Mouse (Mus musculus) hematopoietic multipotent progenitor cell, adult 10-12 weeks (in vitro differentiated cells): ENCODE measurements around the gene Gm9611. TPM values are rescaled to one million over a fixed set of nuclear protein-coding genes. Genes with fewer than 3 reads are reported as not detected.

Source experiments
- polyA plus RNA-seq: library from polyadenylated mRNA; stranded (reverse); fragments of >175 nt; gene quantifications from 2 replicates; pipeline ENCODE4 v1.2.3, GENCODE M21; 2012; ENCODE audit warnings: low replicate concordance

Gene Gm9611
- polyA plus RNA-seq, result not detected in 2 replicates

DNA sequence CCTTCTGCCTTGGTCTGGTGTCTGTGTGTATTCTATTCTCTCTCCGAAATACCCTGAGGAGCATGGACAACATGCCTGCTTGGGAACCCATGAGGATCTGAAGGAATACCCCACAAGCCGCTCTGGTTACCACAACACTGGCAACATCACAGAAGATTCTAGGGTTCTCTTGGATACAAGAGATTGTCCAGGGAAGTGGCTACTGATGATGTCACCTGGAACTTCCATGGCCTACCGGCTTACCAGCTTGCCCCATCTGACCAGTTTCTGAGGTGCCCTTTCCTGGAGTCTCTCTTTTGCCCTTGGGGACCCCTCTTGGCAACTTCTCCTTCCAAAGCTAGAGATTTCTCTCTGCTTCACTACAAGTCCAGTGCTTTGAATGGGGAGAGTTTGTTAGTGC, at the start of gene Gm9611:
Gene Gm9611, minus strand, starts transcription at position 101 of the 400 bp plus-strand sequence.

GRCm38 (mm10) chr14:42309910-42310309, 12.8 kb upstream of the Gm9611 start, which contains the start of gene Gm7995:
Gene Gm7995, plus strand, starts transcription at chr14:42310210.

DNA sequence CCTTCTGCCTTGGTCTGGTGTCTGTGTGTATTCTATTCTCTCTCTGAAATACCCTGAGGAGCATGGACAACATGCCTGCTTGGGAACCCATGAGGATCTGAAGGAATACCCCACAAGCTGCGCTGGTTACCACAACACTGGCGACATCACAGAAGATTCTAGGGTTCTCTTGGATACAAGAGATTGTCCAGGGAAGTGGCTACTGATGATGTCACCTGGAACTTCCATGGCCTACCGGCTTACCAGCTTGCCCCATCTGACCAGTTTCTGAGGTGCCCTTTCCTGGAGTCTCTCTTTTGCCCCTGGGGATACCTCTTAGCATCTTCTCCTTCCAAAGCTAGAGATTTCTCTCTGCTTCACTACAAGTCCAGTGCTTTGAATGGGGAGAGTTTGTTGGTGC, 37.2 kb downstream of the Gm9611 start, which contains the start of gene Gm17026:
Gene Gm17026, minus strand, starts transcription at position 101 of the 400 bp plus-strand sequence.

Other genes starting within 250 kb of the Gm9611 start
- not detected in 2 replicates for gene Gm7951, start 180.0 kb downstream of the Gm9611 start, polyA plus RNA-seq
- not detected in 2 replicates for gene Gm17027, start 134.7 kb downstream of the Gm9611 start, polyA plus RNA-seq
- gene Gm3573, start 106.6 kb downstream of the Gm9611 start, polyA plus RNA-seq, result not detected in 2 replicates
- gene Gm17026, start 37.3 kb downstream of the Gm9611 start, polyA plus RNA-seq, result not detected in 2 replicates
- gene Gm7995, start 12.9 kb upstream of the Gm9611 start, polyA plus RNA-seq, result not detected in 2 replicates
- gene Gm8005, start 142.3 kb upstream of the Gm9611 start, polyA plus RNA-seq, result not detected in 2 replicates
- gene Gm8011, start 166.5 kb upstream of the Gm9611 start, polyA plus RNA-seq, result not detected in 2 replicates
- gene Gm8020, start 205.0 kb upstream of the Gm9611 start, polyA plus RNA-seq, result not detected in 2 replicates
- not detected in 2 replicates for gene Gm8024, start 226.9 kb upstream of the Gm9611 start, polyA plus RNA-seq